Mouse (Mus musculus): ENCODE measurements around the gene Vamp3. TPM values are rescaled to one million over a fixed set of nuclear protein-coding genes. Genes with fewer than 3 reads are reported as not detected.
A peak's percentile ranks its signal among the peaks of the same experiment; 100 is the strongest.

Vamp3 gene
- polyA plus RNA-seq (2012; rRNA removed) (93.0 and 94.8 TPM in 2 replicates), polyA plus RNA-seq (2014; fragmentation: Nextera tagmentation; extraction: Ambion mirVana) (50.7 and 55.1 TPM in 2 replicates)

- Histone ChIP-seq H3K4me2 (replicated peaks; ENCODE audit: low read depth, low read length, severe bottlenecking) (peak within 1 kb of the TSS; percentile 71), H3K27ac (replicated peaks; ENCODE audit: low read depth, low read length) (peak within 1 kb of the TSS; percentile 95), H3K36me3 (ENCODE audit: control insufficient read depth, insufficient read depth, low read length) (peaks cover 24% of the 10 kb centered on the region), H3K4me3 (replicated peaks; ENCODE audit: low read length) (peak within 1 kb of the TSS; percentile 99), H3K27me3 (ENCODE audit: control insufficient read depth, insufficient read depth, low read length) (no peaks in the 10 kb centered on the region), H3K9me3 (ENCODE audit: control insufficient read depth, low read length) (no peaks in the 10 kb centered on the region), H3K4me1 (ENCODE audit: control insufficient read depth, insufficient read depth, low read length) (peaks cover 5% of the 10 kb centered on the region), H3K9ac (ENCODE audit: low read depth, low read length, severe bottlenecking) (peak within 1 kb of the TSS; percentile 94)
- DNase-seq (ENCODE audit: low spot score) (peak; percentile 100), ATAC-seq (ENCODE audit: low FRiP score, low read depth) (peak; percentile 99)
- 0 out of 2 replicates have a peak, but pooled peaks have one; percentile 66 for TF ChIP-seq POLR2A (IDR thresholded peaks at IDR 0.05; ENCODE audit: borderline replicate concordance, extremely low read depth, insufficient read depth, insufficient read length)
- WGBS: 2% methylated on average over 95 of the region's 114 CpGs
Observed at GRCm38 (mm10) chr4:151057347-151058321, at the start of gene Vamp3. Gene Vamp3, minus strand, starts transcription at chr4:151057963.

GRCm38 (mm10) chr4:151106468-151106867 is 48.7 kb upstream of the Vamp3 start:
- no peak overlapping the region for H3K27ac ChIP-seq (replicated peaks; ENCODE audit: low read depth, low read length)
- peaks cover 13% of the 10 kb centered on the region for H3K27me3 ChIP-seq (ENCODE audit: control insufficient read depth, insufficient read depth, low read length)
- H3K9ac ChIP-seq (ENCODE audit: low read depth, low read length, severe bottlenecking): no peak overlapping the region
- DNase-seq (ENCODE audit: low spot score) (no peak), ATAC-seq (ENCODE audit: low FRiP score, low read depth) (no peak)
- H3K36me3 ChIP-seq (ENCODE audit: control insufficient read depth, insufficient read depth, low read length): no peaks in the 10 kb centered on the region
- H3K4me3 ChIP-seq (replicated peaks; ENCODE audit: low read length): no peak overlapping the region
- no peaks in the 10 kb centered on the region for H3K4me1 ChIP-seq (ENCODE audit: control insufficient read depth, insufficient read depth, low read length)
- no peaks in the 10 kb centered on the region for H3K9me3 ChIP-seq (ENCODE audit: control insufficient read depth, low read length)
- TF ChIP-seq POLR2A (IDR thresholded peaks at IDR 0.05; ENCODE audit: borderline replicate concordance, extremely low read depth, insufficient read depth, insufficient read length): no peak
- H3K4me2 ChIP-seq (replicated peaks; ENCODE audit: low read depth, low read length, severe bottlenecking): no peak overlapping the region; the same call in 1 of the 2 replicates
- 48% methylated on average over 10 of the region's 10 CpGs for WGBS

- WGBS: 59% methylated on average over 6 of the region's 6 CpGs
- Histone ChIP-seq H3K4me3 (replicated peaks; ENCODE audit: low read length) (no peak overlapping the region), H3K4me1 (ENCODE audit: control insufficient read depth, insufficient read depth, low read length) (no peaks in the 10 kb centered on the region), H3K27me3 (ENCODE audit: control insufficient read depth, insufficient read depth, low read length) (peaks cover 13% of the 10 kb centered on the region), H3K36me3 (ENCODE audit: control insufficient read depth, insufficient read depth, low read length) (no peaks in the 10 kb centered on the region), H3K9me3 (ENCODE audit: control insufficient read depth, low read length) (no peaks in the 10 kb centered on the region), H3K4me2 (replicated peaks; ENCODE audit: low read depth, low read length, severe bottlenecking) (no peak overlapping the region), H3K27ac (replicated peaks; ENCODE audit: low read depth, low read length) (no peak overlapping the region), H3K9ac (ENCODE audit: low read depth, low read length, severe bottlenecking) (no peak overlapping the region)
- no peak for TF ChIP-seq POLR2A (IDR thresholded peaks at IDR 0.05; ENCODE audit: borderline replicate concordance, extremely low read depth, insufficient read depth, insufficient read length)
- ATAC-seq (ENCODE audit: low FRiP score, low read depth) (no peak), DNase-seq (ENCODE audit: low spot score) (no peak)
Observed at GRCm38 (mm10) chr4:151105886-151106285, 48.1 kb upstream of the Vamp3 start.

- Histone ChIP-seq H3K9me3 (ENCODE audit: control insufficient read depth, low read length) (no peaks in the 10 kb centered on the region), H3K27ac (replicated peaks; ENCODE audit: low read depth, low read length) (no peak overlapping the region), H3K4me2 (replicated peaks; ENCODE audit: low read depth, low read length, severe bottlenecking) (no peak overlapping the region), H3K4me1 (ENCODE audit: control insufficient read depth, insufficient read depth, low read length) (no peaks in the 10 kb centered on the region), H3K36me3 (ENCODE audit: control insufficient read depth, insufficient read depth, low read length) (no peaks in the 10 kb centered on the region), H3K4me3 (replicated peaks; ENCODE audit: low read length) (no peak overlapping the region), H3K27me3 (ENCODE audit: control insufficient read depth, insufficient read depth, low read length) (peaks cover 13% of the 10 kb centered on the region), H3K9ac (ENCODE audit: low read depth, low read length, severe bottlenecking) (no peak overlapping the region)
- 87% methylated on average over 10 of the region's 10 CpGs for WGBS
- ATAC-seq (ENCODE audit: low FRiP score, low read depth) (no peak), DNase-seq (ENCODE audit: low spot score) (no peak)
- no peak for TF ChIP-seq POLR2A (IDR thresholded peaks at IDR 0.05; ENCODE audit: borderline replicate concordance, extremely low read depth, insufficient read depth, insufficient read length)
Observed at GRCm38 (mm10) chr4:151104147-151104546, 46.4 kb upstream of the Vamp3 start.

- no peak overlapping the region for H3K9ac ChIP-seq (ENCODE audit: low read depth, low read length, severe bottlenecking)
- H3K4me1 ChIP-seq (ENCODE audit: control insufficient read depth, insufficient read depth, low read length): no peaks in the 10 kb centered on the region
- no peak for DNase-seq (ENCODE audit: low spot score)
- H3K27me3 ChIP-seq (ENCODE audit: control insufficient read depth, insufficient read depth, low read length): peaks cover 13% of the 10 kb centered on the region
- ATAC-seq (ENCODE audit: low FRiP score, low read depth): no peak
- 85% methylated on average over 11 of the region's 11 CpGs for WGBS
- no peaks in the 10 kb centered on the region for H3K36me3 ChIP-seq (ENCODE audit: control insufficient read depth, insufficient read depth, low read length)
- H3K27ac ChIP-seq (replicated peaks; ENCODE audit: low read depth, low read length): no peak overlapping the region
- no peak overlapping the region for H3K4me2 ChIP-seq (replicated peaks; ENCODE audit: low read depth, low read length, severe bottlenecking)
- no peak for TF ChIP-seq POLR2A (IDR thresholded peaks at IDR 0.05; ENCODE audit: borderline replicate concordance, extremely low read depth, insufficient read depth, insufficient read length)
- no peaks in the 10 kb centered on the region for H3K9me3 ChIP-seq (ENCODE audit: control insufficient read depth, low read length)
- H3K4me3 ChIP-seq (replicated peaks; ENCODE audit: low read length): no peak overlapping the region
Observed at GRCm38 (mm10) chr4:151103646-151104045, 45.9 kb upstream of the Vamp3 start.

All from limb, embryonic 14.5 days (tissue).